Mouse (Mus musculus) kidney, embryonic 15.5 days (tissue): ENCODE measurements at regions not wholly inside any gene's neighbourhood (a gene's known extent, or its start where the extent isn't known, plus 50 kb on each side); places are given as distances from the start of the nearest gene placed in this dataset.
A peak's percentile ranks its signal among the peaks of the same experiment; 100 is the strongest.

Experiments
- ATAC-seq: fragments of 200-750 bp; cut with Nextera tagmentation; replicated peaks from 2 replicates; pipeline ENCODE4 v1.8.0; 2017; ENCODE audit warnings: moderate TSS enrichment; ENCODE audit not compliant: low FRiP score
- H3K27ac ChIP-seq: fragments of 300-500 bp; sonication (generic); 2 replicates; pipeline ENCODE4 v1.5.1; 2015; ENCODE audit warnings: mild to moderate bottlenecking, inconsistent platforms
- H3K27me3 ChIP-seq: fragments of 300-500 bp; sonication (generic); 2 replicates; pipeline ENCODE4 v1.6.1; 2015; ENCODE audit warnings: inconsistent platforms
- H3K36me3 ChIP-seq: fragments of 300-500 bp; sonication (generic); 2 replicates; pipeline ENCODE4 v1.6.1; 2015; ENCODE audit warnings: inconsistent platforms
- H3K4me1 ChIP-seq: fragments of 300-500 bp; sonication (generic); 2 replicates; pipeline ENCODE4 v1.6.1; 2015; ENCODE audit warnings: inconsistent platforms
- H3K4me2 ChIP-seq: fragments of 300-500 bp; sonication (generic); 2 replicates; pipeline ENCODE4 v1.6.1; 2015; ENCODE audit warnings: moderate library complexity, mild to moderate bottlenecking, inconsistent platforms
- H3K4me3 ChIP-seq: fragments of 300-500 bp; sonication (generic); replicated peaks from 2 replicates; pipeline ENCODE4 v1.5.1; 2015; ENCODE audit warnings: mild to moderate bottlenecking, inconsistent platforms
- H3K9ac ChIP-seq: fragments of 300-500 bp; sonication (generic); 2 replicates; pipeline ENCODE4 v1.6.1; 2015; ENCODE audit warnings: mild to moderate bottlenecking, inconsistent platforms
- H3K9me3 ChIP-seq: fragments of 300-500 bp; sonication (generic); replicated peaks from 2 replicates; pipeline ENCODE4 v1.6.1; 2016; ENCODE audit warnings: inconsistent platforms
- WGBS: fragments of 180-500 bp; shearing (Covaris S2); methylation state at CpG from one replicate; pipeline ENCODE4 v1.1.7; 2015; ENCODE audit warnings: mixed read lengths; 5-methylcytosine and 5-hydroxymethylcytosine counted together

DNA sequence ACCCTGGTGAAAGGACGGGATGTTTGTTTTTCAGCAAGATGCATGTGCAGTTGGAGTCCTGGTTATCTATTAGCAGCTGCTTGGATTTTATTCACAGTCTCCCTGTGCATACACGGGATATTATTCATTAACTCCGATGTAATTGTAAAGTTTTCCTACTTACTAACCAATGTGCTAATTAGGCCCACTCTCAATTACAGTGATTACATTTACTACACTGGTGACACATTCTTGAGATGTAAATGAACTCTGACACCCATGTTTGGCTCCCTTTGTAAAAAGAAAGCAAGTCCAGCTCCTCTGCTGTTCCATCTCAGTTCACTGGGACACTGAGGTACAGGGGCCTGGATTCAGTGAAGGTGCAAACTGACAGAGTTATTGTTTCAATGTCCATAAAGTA, 526.1 kb upstream of the Gria3 start:
- no peaks in the 10 kb centered on the region for H3K9me3 ChIP-seq
- H3K27ac ChIP-seq: no peak overlapping the region
- H3K27me3 ChIP-seq: no peaks in the 10 kb centered on the region
- no peak overlapping the region for H3K4me2 ChIP-seq
- 74% methylated on average over 3 of the region's 3 CpGs for WGBS
- peak; percentile 43; the same call in 1 of the 2 replicates for ATAC-seq
- no peak overlapping the region for H3K9ac ChIP-seq
- no peak overlapping the region for H3K4me3 ChIP-seq
- H3K36me3 ChIP-seq: no peaks in the 10 kb centered on the region
- no peaks in the 10 kb centered on the region for H3K4me1 ChIP-seq

- no peak for ATAC-seq
- H3K9ac ChIP-seq: no peak overlapping the region
- no peaks in the 10 kb centered on the region for H3K4me1 ChIP-seq
- H3K36me3 ChIP-seq: no peaks in the 10 kb centered on the region
- no peak overlapping the region for H3K27ac ChIP-seq
- no peak overlapping the region for H3K4me3 ChIP-seq
- no peaks in the 10 kb centered on the region for H3K9me3 ChIP-seq
- no peak overlapping the region for H3K4me2 ChIP-seq
- 86% methylated on average over 2 of the region's 2 CpGs for WGBS
- H3K27me3 ChIP-seq: no peaks in the 10 kb centered on the region
These were observed 480.2 kb upstream of the Gria3 start for GRCm38 (mm10) chrX:40920445-40920844.
